Mouse (Mus musculus) liver, embryonic 15.5 days (tissue): ENCODE measurements around the gene Arhgap27. TPM values are rescaled to one million over a fixed set of nuclear protein-coding genes. Genes with fewer than 3 reads are reported as not detected.

Experiments
- ATAC-seq: fragments of 200-750 bp; cut with Nextera tagmentation; 2 replicates; pipeline ENCODE4 v1.8.0; 2017; ENCODE audit warnings: moderate number of reproducible peaks, mild to moderate bottlenecking, moderate library complexity; ENCODE audit not compliant: insufficient read depth
- H3K27ac ChIP-seq: fragments of 300-500 bp; sonication (generic); replicated peaks from 2 replicates; pipeline ENCODE4 v1.5.1; 2015; ENCODE audit warnings: mild to moderate bottlenecking, inconsistent platforms
- H3K27me3 ChIP-seq: fragments of 300-500 bp; sonication (generic); 2 replicates; pipeline ENCODE4 v1.6.1; 2015; ENCODE audit warnings: mild to moderate bottlenecking, inconsistent platforms
- H3K36me3 ChIP-seq: fragments of 300-500 bp; sonication (generic); replicated peaks from 2 replicates; pipeline ENCODE4 v1.6.1; 2015; ENCODE audit warnings: moderate library complexity, mild to moderate bottlenecking, inconsistent platforms
- H3K4me1 ChIP-seq: fragments of 300-500 bp; sonication (generic); replicated peaks from 2 replicates; pipeline ENCODE4 v1.6.1; 2015; ENCODE audit warnings: inconsistent platforms
- H3K4me2 ChIP-seq: fragments of 300-500 bp; sonication (generic); 2 replicates; pipeline ENCODE4 v1.6.1; 2015; ENCODE audit warnings: moderate library complexity, mild to moderate bottlenecking, inconsistent platforms
- H3K4me3 ChIP-seq: fragments of 300-500 bp; sonication (generic); replicated peaks from 2 replicates; pipeline ENCODE4 v1.5.1; 2015; ENCODE audit warnings: mild to moderate bottlenecking, inconsistent platforms
- H3K9ac ChIP-seq: fragments of 300-500 bp; sonication (generic); 2 replicates; pipeline ENCODE4 v1.6.1; 2015; ENCODE audit warnings: moderate library complexity, mild to moderate bottlenecking, inconsistent platforms
- H3K9me3 ChIP-seq: fragments of 300-500 bp; sonication (generic); replicated peaks from 2 replicates; pipeline ENCODE4 v1.6.1; 2016; ENCODE audit warnings: inconsistent platforms
- WGBS: fragments of 180-500 bp; shearing (Covaris S2); methylation state at CpG from one replicate; pipeline ENCODE4 v1.1.7; 2015; ENCODE audit warnings: mixed read lengths; ENCODE audit not compliant: insufficient replicate concordance; 5-methylcytosine and 5-hydroxymethylcytosine counted together
- polyA plus RNA-seq: library from polyadenylated mRNA; unstranded; fragments of >200 nt; fragmentation: Nextera tagmentation; extraction: Ambion mirVana; gene quantifications from 2 replicates; pipeline ENCODE4 v1.2.1, GENCODE M21; 2015

Gene Arhgap27
- polyA plus RNA-seq, 1 experiment from 2014 or later, result 2.7 TPM

DNA sequence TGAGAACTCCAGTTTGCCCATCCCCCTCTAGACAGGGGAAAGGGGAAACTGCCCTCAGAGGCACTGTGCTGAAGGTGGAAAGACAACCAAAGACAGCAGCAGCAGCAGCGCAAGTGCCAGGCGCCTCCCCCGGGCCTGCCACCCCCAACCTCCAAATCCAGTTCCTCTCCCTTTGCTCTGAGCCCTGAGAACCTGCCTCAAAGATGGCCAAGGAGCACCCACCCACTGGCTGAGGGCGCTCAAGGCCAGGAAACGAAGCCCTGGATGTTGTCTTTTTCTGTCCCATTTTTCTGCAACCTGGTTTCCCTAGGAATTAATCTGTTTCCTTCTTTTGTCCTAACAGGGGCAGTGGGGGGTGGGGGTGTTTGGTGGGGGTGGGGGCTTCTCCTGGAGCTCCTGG lies 843 bp upstream of the Arhgap27 start:
- H3K9ac ChIP-seq, result no peak overlapping the region
- no peak for ATAC-seq
- H3K4me2 ChIP-seq, result no peak overlapping the region
- H3K36me3 ChIP-seq, result 0 out of 2 replicates have a peak, but pooled peaks cover 9% of the 10 kb centered on the region
- no peaks in the 10 kb centered on the region for H3K9me3 ChIP-seq
- H3K4me3 ChIP-seq, result no peak overlapping the region
- no peak overlapping the region for H3K27ac ChIP-seq
- peaks cover 57% of the 10 kb centered on the region for H3K27me3 ChIP-seq
- WGBS, result 26% methylated on average over 5 of the region's 5 CpGs
- H3K4me1 ChIP-seq, result peaks cover 43% of the 10 kb centered on the region

DNA sequence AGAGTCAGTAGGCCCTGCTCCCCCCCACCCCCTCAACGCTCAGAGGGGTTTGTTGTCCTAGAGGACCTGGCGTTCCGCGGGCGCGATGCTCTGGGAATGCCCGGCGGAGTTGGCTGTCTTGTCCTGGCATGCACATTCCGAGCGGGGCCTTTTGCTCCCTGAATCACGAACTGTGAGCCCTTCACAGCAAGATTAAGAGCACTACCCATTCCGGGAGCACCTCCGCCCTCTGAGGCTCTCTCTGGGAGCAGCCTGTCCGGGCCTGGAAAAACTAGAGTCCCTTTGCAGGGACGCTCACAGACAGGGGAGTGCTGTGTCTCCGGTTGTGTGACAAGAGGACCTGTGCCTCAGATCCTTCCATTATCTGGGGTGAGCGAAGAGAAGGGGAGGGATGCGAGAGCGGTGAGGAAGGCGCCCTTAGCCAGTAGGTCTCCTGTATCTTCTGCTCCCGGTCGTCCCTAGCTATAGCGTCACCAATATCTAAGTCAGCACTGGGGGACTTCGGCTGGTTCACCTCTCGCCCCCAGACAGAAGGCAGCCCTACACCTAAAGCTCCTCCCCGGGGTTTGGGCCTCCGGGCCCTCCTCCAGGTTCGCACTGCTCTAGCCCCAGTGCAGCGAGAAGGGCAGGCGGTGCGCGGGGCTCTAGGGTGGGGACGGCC lies 841 bp downstream of the Arhgap27 start:
- 0 out of 2 replicates have a peak, but pooled peaks cover 5% of the 10 kb centered on the region for H3K36me3 ChIP-seq
- under 1% methylated on average over 33 of the region's 33 CpGs for WGBS
- no peak for ATAC-seq
- H3K4me1 ChIP-seq, result peaks cover 45% of the 10 kb centered on the region
- H3K9ac ChIP-seq, result no peak overlapping the region
- peak overlapping the region; percentile 54 for H3K4me3 ChIP-seq
- peak overlapping the region; percentile 80 for H3K4me2 ChIP-seq
- H3K9me3 ChIP-seq, result no peaks in the 10 kb centered on the region
- H3K27me3 ChIP-seq, result peaks cover 71% of the 10 kb centered on the region
- peak overlapping the region; percentile 55; the same call in 1 of the 2 replicates for H3K27ac ChIP-seq

DNA sequence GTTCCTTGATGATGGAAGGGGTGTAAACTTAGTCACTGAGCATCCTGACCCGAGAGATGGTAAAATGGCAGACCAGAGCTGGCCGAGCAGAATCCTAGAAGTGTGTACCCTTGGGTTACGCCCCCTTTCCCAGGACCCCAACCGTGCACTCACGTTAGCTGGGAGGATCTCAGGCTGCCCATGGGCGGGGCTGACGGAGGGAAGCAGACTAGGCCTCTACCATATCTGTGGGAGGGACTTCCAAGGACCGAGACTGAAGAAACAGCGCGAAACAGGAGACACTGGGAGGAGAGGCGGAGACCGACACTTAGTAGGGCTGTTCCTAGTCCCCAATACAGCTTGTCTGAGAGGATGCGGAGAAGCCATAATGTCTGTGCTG lies 1.4 kb downstream of the Arhgap27 start:
- Histone ChIP-seq H3K9me3 (no peaks in the 10 kb centered on the region), H3K4me1 (peaks cover 45% of the 10 kb centered on the region), H3K27ac (no peak overlapping the region), H3K9ac (no peak overlapping the region), H3K27me3 (peaks cover 71% of the 10 kb centered on the region), H3K4me3 (peak overlapping the region; percentile 54), H3K36me3 (0 out of 2 replicates have a peak, but pooled peaks cover 4% of the 10 kb centered on the region), H3K4me2 (peak overlapping the region; percentile 80)
- ATAC-seq, result no peak
- 1% methylated on average over 13 of the region's 13 CpGs for WGBS

DNA sequence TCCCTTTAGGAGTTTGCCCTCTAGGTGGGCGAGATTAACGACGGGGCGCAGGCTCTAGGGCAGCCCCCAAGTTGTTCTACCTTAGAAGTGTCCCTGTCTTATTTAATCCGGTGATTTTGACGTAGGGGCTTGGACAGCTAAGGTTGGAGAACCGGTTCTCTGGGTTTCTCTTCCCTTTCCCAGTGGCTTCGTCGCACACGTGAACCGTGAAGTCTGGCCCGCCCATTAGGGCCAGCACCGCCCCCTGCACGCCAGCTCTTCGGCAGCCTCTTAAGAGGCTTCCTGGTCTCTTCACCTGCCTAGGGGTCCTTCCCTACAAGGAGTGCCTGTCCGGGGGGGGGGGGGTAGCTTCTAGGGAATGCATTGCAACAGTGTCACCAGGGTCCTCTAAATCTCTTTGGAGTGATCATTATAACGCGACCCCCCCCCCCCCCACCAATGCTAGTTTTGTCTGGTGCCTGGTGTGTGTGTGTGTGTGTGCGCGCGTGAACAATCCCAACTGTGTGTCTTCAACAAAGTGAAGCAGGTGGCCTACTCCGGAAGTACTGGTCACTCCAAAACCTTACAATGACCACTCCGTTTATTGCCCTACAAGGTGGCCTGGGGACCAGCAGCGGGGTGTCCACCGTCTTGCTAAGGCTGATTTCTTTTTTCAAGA lies 2.0 kb downstream of the Arhgap27 start:
- Histone ChIP-seq H3K27ac (no peak overlapping the region), H3K4me3 (peak overlapping the region; percentile 54), H3K27me3 (peaks cover 71% of the 10 kb centered on the region), H3K36me3 (0 out of 2 replicates have a peak, but pooled peaks cover under 1% of the 10 kb centered on the region), H3K4me1 (peaks cover 45% of the 10 kb centered on the region), H3K4me2 (peak overlapping the region; percentile 80), H3K9me3 (no peaks in the 10 kb centered on the region), H3K9ac (no peak overlapping the region)
- ATAC-seq, result no peak
- WGBS, result 6% methylated on average over 25 of the region's 25 CpGs

DNA sequence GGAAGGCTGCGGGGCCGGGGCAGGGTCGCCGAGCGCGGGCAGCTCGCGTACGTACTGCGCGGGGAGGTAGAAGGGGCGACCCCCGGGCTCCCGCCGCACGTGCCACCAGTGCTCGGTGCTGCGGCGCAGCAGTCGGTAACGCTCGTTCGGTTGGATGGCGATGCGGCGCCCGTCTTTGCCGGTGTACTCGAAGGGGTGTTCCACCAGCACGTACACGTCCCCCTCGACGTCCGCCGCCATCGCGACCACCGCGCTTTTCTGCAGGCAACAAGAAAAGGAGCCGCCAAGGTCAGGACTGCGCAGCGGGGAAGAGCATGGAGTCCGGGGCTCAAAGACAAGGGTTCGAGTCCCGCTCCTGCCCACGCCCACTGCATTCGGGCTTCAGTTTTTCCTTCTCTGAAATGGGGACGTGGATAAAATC lies 2.8 kb downstream of the Arhgap27 start:
- peaks cover 77% of the 10 kb centered on the region for H3K27me3 ChIP-seq
- no peak overlapping the region for H3K27ac ChIP-seq
- WGBS, result 4% methylated on average over 48 of the region's 48 CpGs

DNA sequence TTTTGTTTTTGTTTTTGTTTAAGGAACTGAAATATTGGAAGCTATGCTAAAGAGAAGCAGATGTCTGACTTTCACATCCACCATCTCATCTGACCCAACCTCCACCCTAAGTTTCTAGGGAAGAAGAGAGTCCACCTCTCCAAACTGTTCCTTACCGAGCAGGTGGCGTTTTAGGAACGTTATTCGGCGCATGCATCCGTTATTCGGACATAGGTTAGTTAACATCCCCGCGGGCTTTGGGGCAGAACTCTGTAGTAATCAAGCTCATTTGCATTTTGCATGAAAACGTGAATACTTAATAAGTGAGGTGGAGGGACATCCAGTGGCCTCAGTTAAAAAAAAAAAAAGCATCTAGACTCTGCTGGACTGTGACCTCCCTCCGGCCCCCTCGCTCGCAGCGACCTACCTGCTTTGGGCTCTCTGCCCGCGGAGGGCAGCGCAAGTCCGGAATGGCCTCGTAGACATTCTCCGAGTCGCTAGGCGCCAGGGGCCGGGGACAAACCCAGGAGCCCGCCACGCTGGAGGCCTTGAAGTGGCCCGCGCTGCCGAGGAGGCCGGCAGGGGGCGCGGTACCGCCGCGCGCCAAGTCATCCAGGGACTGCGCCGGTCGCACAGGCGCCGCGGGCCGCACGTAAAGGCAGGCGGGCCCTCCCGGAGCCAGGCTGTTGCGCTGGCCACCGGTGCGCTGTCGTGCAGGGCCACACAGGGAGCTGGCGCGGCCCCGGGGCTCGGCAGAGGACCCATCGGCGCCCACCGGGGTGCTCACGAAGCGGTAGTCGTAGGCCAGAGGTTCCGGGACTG lies 3.5 kb downstream of the Arhgap27 start:
- H3K27me3 ChIP-seq, result peaks cover 77% of the 10 kb centered on the region
- peak overlapping the region; percentile 80 for H3K4me2 ChIP-seq
- no peak overlapping the region for H3K27ac ChIP-seq
- no peaks in the 10 kb centered on the region for H3K36me3 ChIP-seq
- no peaks in the 10 kb centered on the region for H3K9me3 ChIP-seq
- WGBS, result 4% methylated on average over 60 of the region's 60 CpGs
- peaks cover 48% of the 10 kb centered on the region for H3K4me1 ChIP-seq
- ATAC-seq, result peak; percentile 55
- 0 out of 2 replicates have a peak overlapping the region, but pooled peaks have one; percentile 21 for H3K9ac ChIP-seq
- peak overlapping the region; percentile 54 for H3K4me3 ChIP-seq

More for the DNA sequence above, 2.8 kb downstream of the Arhgap27 start:
- H3K36me3 ChIP-seq, result no peaks in the 10 kb centered on the region
- no peak; the same call in 1 of the 2 replicates for ATAC-seq
- peaks cover 48% of the 10 kb centered on the region for H3K4me1 ChIP-seq
- peak overlapping the region; percentile 80 for H3K4me2 ChIP-seq
- peak overlapping the region; percentile 54 for H3K4me3 ChIP-seq
- 0 out of 2 replicates have a peak overlapping the region, but pooled peaks have one; percentile 21 for H3K9ac ChIP-seq
- no peaks in the 10 kb centered on the region for H3K9me3 ChIP-seq

DNA sequence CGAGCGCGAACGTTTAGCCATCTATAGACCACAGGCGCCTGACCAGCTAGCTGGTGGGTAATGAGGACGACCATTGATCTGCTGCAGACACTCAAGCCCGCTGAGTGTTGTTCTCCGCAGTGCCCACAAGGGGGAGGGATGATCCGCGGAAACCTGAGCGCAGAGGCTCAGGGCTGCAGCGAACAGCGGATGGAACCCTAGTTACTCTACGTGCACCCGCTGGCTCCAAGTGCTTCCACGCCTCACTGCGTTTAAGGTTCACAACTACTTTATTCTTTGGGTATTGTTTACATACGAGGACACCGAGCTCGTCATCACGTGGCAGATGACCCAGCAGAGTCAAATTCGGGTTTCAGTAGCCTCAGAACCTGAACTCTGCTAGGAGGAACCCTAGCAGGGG lies 4.4 kb downstream of the Arhgap27 start:
- Histone ChIP-seq H3K27me3 (peaks cover 68% of the 10 kb centered on the region), H3K27ac (peak overlapping the region; percentile 19; the same call in 1 of the 2 replicates), H3K9me3 (no peaks in the 10 kb centered on the region), H3K4me3 (0 out of 2 replicates have a peak overlapping the region, but pooled peaks have one; percentile 8), H3K4me1 (peaks cover 48% of the 10 kb centered on the region), H3K9ac (no peak overlapping the region), H3K36me3 (no peaks in the 10 kb centered on the region), H3K4me2 (peak overlapping the region; percentile 43)
- ATAC-seq, result no peak
- under 1% methylated on average over 22 of the region's 22 CpGs for WGBS

DNA sequence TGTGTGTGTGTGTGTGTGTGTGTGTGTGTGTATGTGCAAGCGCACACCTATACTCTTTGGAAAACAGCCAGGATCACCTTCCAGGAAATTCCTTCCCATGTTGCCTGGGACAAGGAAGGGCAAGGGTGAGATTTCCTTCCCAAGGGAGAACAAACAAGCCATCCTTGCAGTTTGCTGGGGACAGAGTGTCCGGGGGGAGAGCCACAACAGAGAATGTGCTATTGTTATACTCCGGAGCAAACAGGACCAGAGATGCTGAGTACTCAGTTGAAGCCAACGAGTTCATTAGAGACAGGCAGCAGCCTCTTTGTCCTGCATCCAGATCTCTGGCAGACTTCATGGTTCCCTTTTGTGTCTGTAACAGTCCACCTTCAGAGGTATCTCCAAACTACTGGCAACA lies 5.2 kb downstream of the Arhgap27 start:
- Histone ChIP-seq H3K4me3 (no peak overlapping the region), H3K4me2 (no peak overlapping the region), H3K36me3 (no peaks in the 10 kb centered on the region), H3K9ac (no peak overlapping the region), H3K4me1 (peaks cover 44% of the 10 kb centered on the region), H3K9me3 (no peaks in the 10 kb centered on the region), H3K27me3 (peaks cover 60% of the 10 kb centered on the region), H3K27ac (no peak overlapping the region)
- ATAC-seq, result no peak
- 61% methylated on average over 4 of the region's 4 CpGs for WGBS

DNA sequence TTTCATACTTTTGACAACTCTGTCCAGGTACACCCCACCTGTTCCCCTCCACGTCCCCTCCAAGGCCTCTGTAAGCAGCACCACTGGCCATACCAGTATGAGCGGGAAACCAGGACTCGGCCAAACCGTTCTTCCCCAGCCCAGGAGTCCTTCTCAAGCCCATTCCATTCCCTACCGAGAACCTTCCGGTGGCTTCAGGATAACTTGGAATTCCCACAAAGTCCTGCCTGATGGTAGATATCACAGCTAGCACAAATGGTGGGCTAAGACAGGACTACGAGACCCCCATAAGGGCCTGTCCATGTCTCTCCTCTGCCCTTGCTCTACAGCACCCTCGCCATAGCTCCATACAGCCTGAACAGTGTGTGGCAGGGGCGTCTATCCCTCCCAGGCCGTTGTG lies 5.8 kb downstream of the Arhgap27 start:
- Histone ChIP-seq H3K4me2 (no peak overlapping the region), H3K9me3 (no peaks in the 10 kb centered on the region), H3K27me3 (peaks cover 54% of the 10 kb centered on the region), H3K4me1 (peaks cover 38% of the 10 kb centered on the region), H3K9ac (no peak overlapping the region), H3K27ac (no peak overlapping the region), H3K36me3 (no peaks in the 10 kb centered on the region), H3K4me3 (no peak overlapping the region)
- no peak for ATAC-seq
- WGBS, result 75% methylated on average over 10 of the region's 10 CpGs

DNA sequence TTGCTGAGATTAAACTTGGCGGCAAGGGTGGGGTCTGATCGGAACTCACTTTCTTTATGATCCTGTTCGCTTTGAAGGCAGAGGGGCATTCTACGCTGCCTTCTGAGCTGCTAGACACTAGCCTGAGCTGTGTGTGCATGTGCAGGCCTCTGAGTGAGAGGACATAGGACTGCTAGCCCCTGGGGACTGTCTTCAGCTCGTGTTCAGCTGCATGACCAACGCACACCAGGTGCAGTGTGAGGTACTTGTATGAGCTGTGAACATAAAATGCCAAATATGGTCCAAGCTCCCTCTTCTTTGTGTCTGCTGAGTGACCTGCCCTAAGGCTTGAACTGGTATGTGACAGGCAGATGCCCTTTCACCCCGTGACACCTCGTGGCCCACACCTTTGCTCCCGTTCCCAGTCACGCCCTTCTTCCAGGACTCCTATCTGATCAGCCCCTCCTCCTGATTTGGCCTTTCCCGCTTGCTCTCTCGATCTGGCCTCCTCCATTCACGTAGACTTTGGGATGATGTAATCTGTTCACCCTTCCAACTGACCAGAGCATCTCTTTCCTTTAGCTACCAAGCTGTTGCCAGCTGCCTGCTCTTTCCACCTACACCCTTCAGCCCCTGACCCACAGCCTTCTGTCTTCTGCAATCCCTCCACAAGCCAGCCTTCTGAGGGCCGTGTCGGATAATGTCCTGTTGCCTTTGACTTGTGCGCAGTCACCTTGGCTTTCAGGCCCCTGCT lies 6.4 kb downstream of the Arhgap27 start:
- Histone ChIP-seq H3K4me3 (no peak overlapping the region), H3K36me3 (no peaks in the 10 kb centered on the region), H3K4me1 (peaks cover 32% of the 10 kb centered on the region), H3K4me2 (no peak overlapping the region), H3K27ac (no peak overlapping the region), H3K9ac (no peak overlapping the region), H3K27me3 (peaks cover 48% of the 10 kb centered on the region), H3K9me3 (no peaks in the 10 kb centered on the region)
- 71% methylated on average over 16 of the region's 16 CpGs for WGBS
- ATAC-seq, result no peak
